Mouse (Mus musculus): Measurements from ENCODE around the gene Map3k20. TPM values are rescaled to one million over a fixed set of nuclear protein-coding genes. Genes with fewer than 3 reads are reported as not detected.
A peak's percentile ranks its signal among the peaks of the same experiment; 100 is the strongest.

The Map3k20 gene
- total RNA-seq, 2 experiments from 2014 or later, result 11.7 to 11.8 TPM

DNA sequence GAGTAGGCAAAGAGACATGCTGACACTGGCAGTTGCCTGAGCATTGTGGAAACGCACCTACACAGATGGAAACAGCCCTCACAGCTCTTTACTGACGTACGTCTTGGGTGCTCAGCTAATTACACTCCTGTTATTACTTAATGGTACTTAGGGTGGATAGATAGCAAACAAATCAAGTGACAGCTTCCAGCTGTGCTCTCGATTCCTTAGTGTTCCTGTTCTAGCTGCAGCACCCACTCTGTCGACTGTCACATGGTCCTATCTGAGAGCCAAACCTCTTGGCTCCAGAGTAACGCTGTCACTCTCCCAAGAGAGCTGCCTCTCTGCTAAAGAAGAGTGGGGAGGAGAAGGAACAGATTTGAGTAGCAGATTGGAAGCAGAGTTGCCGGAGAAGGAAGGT, 80.5 kb downstream of the Map3k20 start:
- no peak for DNase-seq (ENCODE audit: low spot score in 2 of 2)
- intact Hi-C loops (cut with DNase I), result no loop called here

DNA sequence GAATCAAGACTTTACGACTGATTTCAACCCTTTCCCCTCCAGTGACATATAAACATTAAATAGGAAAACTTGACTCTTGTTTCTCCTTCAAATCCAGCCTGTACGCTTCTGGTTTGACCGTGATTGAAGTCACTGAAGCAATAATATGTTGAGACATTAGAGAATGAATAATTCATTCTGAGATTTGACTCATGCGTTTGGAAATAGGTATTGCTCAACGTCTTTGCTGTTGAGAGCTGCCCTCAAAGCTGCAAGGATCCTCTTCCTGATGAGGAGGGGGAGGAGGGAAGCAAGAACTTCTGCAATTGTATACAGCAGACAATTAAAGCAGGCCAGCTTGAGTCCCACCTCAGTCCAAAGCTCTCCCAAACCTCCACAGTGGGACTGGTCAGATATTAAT, 81.1 kb downstream of the Map3k20 start:
- no peak for DNase-seq (ENCODE audit: low spot score in 2 of 2)
- intact Hi-C loops (cut with DNase I), result no loop called here

DNA sequence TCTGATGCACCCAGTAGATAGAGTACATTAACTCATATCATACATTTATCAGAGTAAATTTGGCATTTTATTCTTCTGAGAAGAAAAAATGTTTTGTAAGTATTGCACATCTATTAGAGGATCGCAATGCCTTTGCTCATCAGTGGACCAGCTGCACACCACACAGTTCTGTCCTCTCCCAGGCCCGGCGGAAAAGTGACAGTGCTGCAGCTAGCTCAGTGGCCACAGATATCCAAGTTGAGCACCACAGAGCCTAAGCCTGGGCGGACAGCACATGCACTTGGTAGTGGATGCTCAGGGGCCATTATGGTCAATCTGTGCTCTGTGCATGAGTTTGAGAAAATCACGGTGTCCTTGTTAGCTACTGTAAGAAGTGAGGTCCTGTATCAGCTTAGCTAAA, 82.4 kb downstream of the Map3k20 start:
- intact Hi-C loops (cut with DNase I), result no loop called here

DNA sequence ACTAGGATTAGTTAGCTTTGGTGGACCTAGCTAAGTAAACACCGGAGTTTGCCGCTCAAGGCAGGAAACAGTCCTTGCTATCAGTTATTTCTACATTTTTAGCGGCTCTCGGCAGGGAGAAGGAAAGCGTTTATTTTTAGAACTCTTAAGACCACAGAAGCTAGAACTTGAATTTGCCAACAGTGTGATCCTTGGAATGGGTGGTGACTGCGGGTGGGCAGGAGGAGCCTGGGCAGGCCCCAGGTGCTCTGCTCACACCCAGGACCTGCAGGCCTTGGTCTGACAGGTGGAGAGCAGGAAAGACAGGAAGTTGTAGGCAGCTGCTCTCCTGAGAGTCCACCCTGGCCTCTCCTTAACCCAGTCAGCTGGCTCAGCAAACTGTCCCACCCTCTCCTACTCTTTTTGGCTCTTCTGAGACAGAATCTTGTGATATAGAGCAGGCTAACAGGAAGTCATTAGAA, 83.7 kb downstream of the Map3k20 start:
- no peak for DNase-seq (ENCODE audit: low spot score in 2 of 2)
- intact Hi-C loops (cut with DNase I), result no loop called here

More for the DNA sequence above, 82.4 kb downstream of the Map3k20 start:
- DNase-seq (ENCODE audit: low spot score in 2 of 2), result no peak

DNA sequence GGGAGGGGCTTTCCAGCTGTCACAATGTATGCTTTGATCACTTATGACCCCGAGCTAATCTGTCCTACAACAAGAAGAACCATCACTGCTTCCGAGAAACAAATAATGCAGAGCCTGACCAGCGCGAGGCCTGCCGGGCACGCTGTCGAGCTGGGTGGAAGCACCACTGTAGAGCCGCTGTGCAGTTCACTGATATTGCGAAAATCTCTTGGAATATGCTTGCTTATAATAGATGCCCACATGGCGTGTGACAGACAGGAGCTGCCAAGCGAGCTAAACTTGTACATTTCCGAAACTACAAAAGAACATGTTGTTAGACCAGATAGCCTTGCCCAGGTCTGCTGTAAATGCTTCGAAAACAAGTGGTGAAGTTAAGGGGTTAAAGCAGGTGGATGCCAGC, 86.7 kb downstream of the Map3k20 start:
- intact Hi-C loops (cut with DNase I), result no loop called here
- DNase-seq (ENCODE audit: low spot score in 2 of 2), result peak in 1 of 2 experiments; percentile 9

DNA sequence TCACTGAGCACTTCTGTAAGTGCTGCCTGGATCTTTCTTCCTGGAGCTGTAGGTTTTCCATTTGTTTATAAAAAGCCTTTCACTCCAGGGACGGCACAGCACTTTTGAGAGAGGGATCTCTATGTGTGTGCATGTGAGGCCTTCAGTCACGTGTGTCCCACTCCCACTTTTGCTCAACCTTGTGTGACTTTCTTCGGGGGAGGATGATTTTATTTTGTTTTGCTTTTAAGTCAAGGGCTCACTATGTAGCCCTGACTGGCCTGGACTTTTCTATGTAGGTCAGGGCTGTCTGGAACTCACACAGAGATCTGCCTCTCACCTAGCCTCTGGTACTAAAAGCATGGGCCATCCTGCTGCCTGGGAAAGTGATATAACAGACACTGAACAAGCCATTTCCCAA, 88.6 kb downstream of the Map3k20 start:
- no peak for DNase-seq (ENCODE audit: low spot score in 2 of 2)
- intact Hi-C loops (cut with DNase I), result no loop called here

DNA sequence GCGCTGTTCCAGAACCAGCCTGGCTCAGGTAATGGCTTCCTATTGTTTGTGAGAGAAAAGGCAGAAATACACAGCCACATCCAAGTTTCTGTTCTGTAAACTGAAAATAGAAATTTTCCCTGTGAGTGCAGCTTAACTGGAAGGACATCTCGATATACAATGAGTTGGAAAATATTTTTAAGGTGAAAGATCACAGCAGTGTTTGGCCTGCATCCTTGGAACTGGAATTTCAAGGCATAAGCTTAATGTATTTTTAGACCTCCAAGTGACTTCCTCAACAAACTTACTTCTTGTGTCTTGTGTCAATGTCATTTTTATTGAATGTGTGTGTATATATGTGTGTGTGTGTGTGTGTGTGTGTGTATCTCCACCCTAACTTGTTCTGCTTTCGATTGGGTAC, 90.4 kb downstream of the Map3k20 start:
- intact Hi-C loops (cut with DNase I), result no loop called here
- DNase-seq (ENCODE audit: low spot score in 2 of 2), result no peak

DNA sequence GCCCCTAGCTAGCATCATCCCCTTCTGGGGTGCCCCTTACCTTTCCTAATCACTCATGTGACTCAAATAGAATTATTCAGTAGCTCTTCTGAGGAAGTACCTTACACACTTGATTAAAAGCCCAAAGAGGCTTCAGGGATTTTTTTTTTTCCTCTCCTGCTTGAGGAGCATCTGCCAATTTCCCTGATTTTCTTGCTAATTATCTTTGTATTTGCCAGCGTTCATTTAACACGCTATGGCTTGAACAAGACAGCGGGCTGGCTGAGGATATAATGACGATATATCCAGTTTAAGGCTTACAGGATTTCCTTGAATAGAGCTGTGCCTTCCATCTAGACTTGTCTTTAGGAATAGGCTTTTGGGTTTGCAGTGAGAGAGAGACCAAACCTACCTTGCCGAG, 91.5 kb downstream of the Map3k20 start:
- intact Hi-C loops (cut with DNase I), result no loop called here

DNA sequence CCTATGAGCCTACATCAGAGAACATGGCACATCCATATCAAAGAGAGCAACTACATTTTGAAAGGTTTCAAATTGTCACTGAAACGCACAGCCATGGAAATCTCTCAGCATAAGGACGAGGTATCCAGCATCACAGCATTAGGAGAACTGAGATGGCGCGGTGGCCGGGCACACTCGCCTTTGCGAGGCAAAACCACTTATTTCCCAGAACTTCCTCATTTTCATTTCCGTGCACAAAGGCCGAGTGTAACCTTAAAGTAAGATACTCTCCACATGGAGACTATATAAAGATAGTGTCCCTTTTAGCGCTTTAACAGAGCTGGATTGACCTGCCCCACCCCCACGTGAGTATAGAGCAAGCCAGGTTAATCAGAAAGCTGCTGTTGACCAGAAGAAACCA, 94.0 kb downstream of the Map3k20 start:
- no peak for DNase-seq (ENCODE audit: low spot score in 2 of 2)
- intact Hi-C loops (cut with DNase I), result no loop called here

More for the DNA sequence above, 91.5 kb downstream of the Map3k20 start:
- DNase-seq (ENCODE audit: low spot score in 2 of 2), result no peak

DNA sequence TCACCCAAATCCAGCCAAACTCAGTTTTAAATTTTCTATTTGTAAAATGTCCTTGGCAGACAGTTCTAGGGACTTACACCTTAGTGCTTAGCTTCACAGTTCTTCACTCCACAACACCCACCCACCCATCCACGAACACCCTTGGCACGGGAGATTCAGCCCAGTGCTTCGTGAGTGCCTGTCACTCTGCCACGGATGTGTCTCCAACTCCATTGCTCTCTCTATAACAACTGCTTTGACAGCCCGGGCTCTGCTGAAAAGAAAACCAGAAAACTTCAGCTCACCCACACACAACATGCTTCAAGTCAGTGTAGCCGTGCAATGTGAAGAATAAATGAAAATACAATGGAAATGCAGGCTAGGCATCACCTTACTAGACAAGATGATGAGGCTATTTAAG, 97.2 kb downstream of the Map3k20 start:
- intact Hi-C loops (cut with DNase I), result no loop called here
- DNase-seq (ENCODE audit: low spot score in 2 of 2), result peak; percentile 29 to 58

DNA sequence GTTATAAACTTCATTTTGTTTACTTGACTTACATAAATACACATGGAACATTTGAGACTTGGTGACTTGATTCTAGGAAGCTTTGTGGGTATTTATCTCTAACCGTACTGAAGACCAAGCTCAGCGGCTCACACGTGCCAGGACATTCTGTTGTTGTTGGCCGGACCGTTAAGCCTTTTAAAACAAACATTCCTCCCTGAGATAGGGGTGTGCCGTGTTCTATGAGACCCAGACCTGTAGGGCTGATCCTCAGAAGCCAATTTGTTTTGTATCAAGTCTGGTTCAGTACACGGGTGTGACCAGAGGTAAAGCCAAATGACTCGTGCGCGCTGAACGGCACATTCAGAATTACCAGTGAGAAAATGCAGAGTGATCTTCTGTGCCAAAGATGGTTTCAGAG, 97.9 kb downstream of the Map3k20 start:
- intact Hi-C loops (cut with DNase I), result no loop called here
- DNase-seq (ENCODE audit: low spot score in 2 of 2), result no peak

DNA sequence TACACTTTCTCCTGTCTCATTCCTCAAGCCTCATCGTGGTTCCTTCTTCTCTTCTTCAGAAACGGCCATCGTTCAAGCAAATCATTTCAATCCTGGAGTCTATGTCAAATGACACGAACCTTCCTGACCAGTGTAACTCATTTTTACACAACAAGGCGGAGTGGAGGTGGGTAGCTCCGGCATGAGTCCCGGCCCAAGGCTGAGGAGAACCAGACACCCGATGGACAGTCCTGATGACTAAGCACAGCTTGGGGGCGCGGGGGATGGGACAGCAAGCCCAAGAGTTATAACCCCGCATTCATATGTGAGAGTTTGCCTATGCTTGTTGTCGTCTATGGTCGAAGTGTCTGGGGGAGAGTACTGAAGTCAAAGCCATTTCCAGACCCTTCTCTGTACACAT, 104.0 kb downstream of the Map3k20 start:
- DNase-seq (ENCODE audit: low spot score in 2 of 2), result no peak
- intact Hi-C loops (cut with DNase I), result no loop called here

DNA sequence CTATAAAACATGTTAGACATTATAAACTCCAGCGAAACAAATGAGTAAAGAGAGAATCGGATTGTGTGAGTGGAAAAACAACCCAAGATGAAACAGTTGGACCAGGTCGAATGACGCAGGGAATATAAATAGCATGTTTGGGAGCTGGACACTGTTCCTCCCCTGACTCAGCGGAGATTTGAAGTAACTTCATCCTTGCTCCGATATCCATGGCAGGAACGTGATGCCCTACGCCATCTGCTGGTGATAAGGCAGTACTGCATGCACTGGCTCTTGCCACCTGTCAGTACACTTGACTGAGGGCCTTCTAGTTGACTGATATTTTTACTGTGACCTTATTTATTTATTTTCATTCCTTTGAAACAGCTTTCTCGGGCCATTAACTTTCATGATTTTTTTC, 104.5 kb downstream of the Map3k20 start:
- intact Hi-C loops (cut with DNase I), result loop anchor here (2.0 to 10.0 kb wide), 3 partner anchors 93 to 355 kb away; no protein-coding TSS in a partner anchor
- peak; percentile 58 to 75 for DNase-seq (ENCODE audit: low spot score in 2 of 2)

DNA sequence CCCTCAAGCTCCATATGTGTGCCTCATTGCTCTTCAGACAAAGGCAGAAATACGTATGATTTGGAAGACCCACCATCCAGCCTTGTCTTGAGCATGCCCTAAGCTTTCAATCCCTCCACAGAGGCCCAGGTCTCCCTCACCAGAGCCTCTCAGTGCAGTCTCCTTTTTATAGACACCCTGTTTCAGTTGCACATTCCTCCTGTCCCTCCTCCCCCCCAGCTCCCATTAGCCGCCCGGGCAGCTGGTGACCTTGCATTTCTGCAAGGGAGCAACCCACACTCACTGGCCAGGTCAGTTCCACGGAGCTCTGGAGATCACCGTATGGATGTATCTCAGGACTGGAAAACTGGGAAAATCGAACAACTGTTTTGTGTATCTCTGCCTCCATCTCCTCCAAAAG, 105.0 kb downstream of the Map3k20 start:
- DNase-seq (ENCODE audit: low spot score in 2 of 2), result no peak
- intact Hi-C loops (cut with DNase I), result loop anchor here (2.0 to 10.0 kb wide), 3 partner anchors 94 to 356 kb away; no protein-coding TSS in a partner anchor

DNA sequence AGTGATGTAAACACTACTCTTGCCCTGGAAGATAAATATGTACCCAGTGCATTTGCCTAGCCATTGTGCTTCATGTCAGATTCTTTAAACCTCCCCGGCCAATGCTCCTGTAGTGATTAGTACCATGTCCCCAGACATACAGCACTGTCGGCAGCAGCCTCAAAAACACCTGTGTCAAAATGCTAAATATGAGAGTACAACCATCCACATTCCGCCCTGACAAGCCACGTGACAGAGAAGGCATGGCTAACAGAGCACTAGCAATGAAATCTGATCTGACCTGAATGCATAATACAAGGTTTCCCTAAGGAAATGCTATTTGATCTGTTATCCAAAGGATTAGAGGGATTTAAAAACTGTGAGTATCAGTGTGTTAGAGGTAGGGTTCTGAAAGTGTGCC, 105.6 kb downstream of the Map3k20 start:
- intact Hi-C loops (cut with DNase I), result loop anchor here (2.0 to 10.0 kb wide), 3 partner anchors 94 to 356 kb away; no protein-coding TSS in a partner anchor
- no peak for DNase-seq (ENCODE audit: low spot score in 2 of 2)

DNA sequence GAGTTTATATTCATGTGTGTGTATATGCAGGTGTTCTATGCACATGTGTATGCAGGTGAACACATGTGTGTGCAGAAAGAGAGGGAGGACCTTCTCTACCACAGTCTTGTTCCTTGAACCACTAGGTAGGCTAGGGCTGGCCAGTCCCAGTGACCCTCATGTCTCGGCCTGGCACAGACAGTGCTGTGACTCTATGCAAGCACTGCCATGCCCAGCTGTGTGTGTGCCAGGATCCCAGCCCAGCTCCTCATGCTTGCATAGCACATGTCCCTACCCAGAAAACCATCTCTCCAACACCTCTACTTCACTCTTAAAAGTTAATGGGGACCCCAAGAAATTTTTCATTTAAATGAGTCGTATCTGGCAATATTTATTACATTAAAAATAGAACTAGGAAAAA, 106.3 kb downstream of the Map3k20 start:
- no peak for DNase-seq (ENCODE audit: low spot score in 2 of 2)
- intact Hi-C loops (cut with DNase I), result loop anchor here (2.0 to 10.0 kb wide), 3 partner anchors 95 to 357 kb away; no protein-coding TSS in a partner anchor

DNA sequence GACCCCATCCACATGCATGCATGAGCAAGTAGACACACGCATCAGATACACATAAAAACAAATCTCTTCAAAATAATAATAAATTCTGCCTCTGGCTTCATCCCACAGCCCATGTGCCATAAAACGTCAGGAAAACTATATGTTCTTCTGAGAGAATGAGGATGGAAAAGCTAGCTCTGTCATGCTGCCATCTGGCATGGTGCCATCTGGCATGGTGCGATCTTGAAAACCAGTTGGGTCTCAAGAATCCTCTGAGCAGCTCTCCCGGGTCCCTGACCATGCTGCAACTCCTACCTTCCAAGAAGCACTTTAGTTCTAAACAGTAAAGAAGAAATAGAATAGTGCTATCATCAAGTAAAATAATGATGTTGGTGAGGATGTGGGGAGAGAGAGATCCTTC, 106.9 kb downstream of the Map3k20 start:
- intact Hi-C loops (cut with DNase I), result loop anchor here (10.0 kb wide), 1 partner anchor 358 kb away; no protein-coding TSS in a partner anchor
- no peak for DNase-seq (ENCODE audit: low spot score in 2 of 2)

DNA sequence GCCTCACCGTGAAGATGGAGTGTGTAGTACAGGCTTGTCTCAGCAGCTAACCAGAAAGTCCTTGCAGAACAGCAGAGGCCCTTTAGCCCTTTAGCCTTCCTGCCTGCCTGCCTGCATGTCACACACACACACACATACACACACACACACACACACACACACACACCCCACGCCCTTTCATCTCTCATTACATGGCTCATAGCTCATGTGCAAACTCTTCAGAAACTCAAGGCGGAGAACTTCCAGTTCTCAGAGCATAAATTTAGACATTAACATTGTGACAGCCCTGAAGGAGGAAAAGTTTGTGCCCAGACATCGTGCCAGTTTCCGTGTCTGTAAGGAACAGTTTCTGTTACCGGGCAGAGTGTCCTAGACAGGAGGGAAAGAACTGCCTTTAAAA, 111.5 kb downstream of the Map3k20 start:
- intact Hi-C loops (cut with DNase I), result loop anchor here (10.0 kb wide), 1 partner anchor 362 kb away; no protein-coding TSS in a partner anchor
- DNase-seq (ENCODE audit: low spot score in 2 of 2), result no peak

DNA sequence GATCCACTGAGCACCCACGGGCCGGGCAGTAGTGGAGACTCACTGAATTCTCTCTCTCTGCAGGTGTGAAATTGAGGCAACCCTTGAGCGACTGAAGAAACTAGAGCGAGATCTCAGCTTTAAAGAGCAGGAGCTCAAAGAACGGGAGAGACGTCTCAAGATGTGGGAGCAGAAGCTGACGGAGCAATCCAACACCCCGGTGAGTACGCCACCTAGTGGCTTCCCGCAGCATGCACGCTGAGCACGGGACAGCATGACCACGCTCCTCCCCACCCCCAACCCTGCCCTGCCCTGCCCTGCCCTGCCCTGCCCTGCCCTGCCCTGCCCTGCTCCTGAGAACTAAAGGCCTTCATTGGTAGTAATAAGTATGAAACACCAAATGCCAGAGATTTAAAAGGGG, 112.8 kb downstream of the Map3k20 start:
- intact Hi-C loops (cut with DNase I), result loop anchor here (10.0 kb wide), 1 partner anchor 363 kb away; no protein-coding TSS in a partner anchor
- DNase-seq (ENCODE audit: low spot score in 2 of 2), result no peak

DNA sequence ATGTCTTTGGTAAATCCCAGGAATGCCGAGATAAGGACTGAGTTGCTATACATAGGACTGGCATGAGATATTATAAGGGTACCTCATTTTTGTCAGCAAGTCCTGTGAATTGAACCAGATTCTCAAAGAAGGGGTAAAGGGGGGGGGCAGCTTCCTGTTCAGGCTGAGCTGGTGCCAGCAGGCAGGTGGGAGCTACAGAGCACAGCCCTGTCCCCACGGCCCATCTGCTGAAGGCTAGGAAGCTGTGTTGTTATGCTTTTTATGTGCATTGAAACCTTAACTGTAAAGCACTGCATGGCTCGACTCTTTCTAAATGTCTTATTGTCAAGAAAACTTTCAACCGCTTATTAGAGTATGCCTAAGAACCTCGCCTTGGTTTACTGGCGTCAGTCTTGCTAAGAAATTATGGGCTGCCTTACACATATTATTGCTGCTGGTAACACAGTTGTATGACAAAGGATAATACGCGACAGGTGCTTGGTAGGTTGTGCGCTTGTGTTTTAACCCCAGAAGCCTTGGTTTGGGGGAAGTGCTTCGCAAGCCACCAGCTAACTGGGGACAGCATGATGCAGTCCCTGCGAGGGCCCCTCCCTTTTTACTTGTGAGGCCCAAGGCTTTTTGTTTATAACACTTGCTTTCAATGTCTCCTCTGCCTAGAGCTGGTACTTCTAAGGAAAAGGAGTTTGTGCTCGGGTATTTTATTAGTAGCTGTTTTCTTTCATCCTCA, 114.2 kb downstream of the Map3k20 start:
- no peak for DNase-seq (ENCODE audit: low spot score in 2 of 2)
- intact Hi-C loops (cut with DNase I), result loop anchor here (10.0 kb wide), 1 partner anchor 365 kb away; no protein-coding TSS in a partner anchor

DNA sequence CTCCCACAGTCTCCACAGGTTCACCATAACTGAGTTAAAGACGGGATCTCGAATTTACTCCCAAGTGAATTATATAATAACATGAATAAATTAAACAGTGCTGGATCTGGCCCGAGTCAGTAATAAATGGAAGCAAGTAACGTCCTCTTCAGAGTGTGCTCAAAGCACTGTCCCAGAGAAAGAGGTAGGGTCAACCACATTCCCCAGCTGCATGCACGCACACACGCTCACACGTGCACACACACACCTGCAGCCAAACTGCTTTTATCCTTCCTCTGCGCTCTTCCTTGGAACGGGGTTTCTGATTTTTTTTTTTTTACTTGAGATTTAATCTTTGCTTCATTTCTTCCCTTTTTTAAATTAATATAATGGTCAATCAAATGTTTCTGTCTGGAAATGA, 115.9 kb downstream of the Map3k20 start:
- no peak for DNase-seq (ENCODE audit: low spot score in 2 of 2)
- intact Hi-C loops (cut with DNase I), result no loop called here
